Mouse (Mus musculus): ENCODE measurements around the gene 1700019D03Rik. TPM values are rescaled to one million over a fixed set of nuclear protein-coding genes. Genes with fewer than 3 reads are reported as not detected.
"Not testable (repeated sequence)": the region's sequence is repeated elsewhere in the genome, so short reads cannot be mapped to it uniquely, and the experiment has no call there.

Gene 1700019D03Rik
- polyA plus RNA-seq, 1 experiment from 2014 or later = 0.88 TPM

GRCm38 (mm10) chr1:52953548-52953947 lies 66.4 kb downstream of the 1700019D03Rik start:
- H3K4me2 ChIP-seq = peak overlapping the region; percentile 96
- ATAC-seq (replicated peaks; ENCODE audit: insufficient number of reproducible peaks, insufficient read depth, low FRiP score, low read depth) = no peak
- H3K9me3 ChIP-seq (replicated peaks) = no peaks in the 10 kb centered on the region
- peaks cover 14% of the 10 kb centered on the region for H3K4me1 ChIP-seq (replicated peaks)
- 0 out of 2 replicates have a peak, but pooled peaks cover 6% of the 10 kb centered on the region for H3K27me3 ChIP-seq
- no peak overlapping the region for H3K4me3 ChIP-seq
- no peak overlapping the region for H3K27ac ChIP-seq
- H3K36me3 ChIP-seq = no peaks in the 10 kb centered on the region
- no peak overlapping the region for H3K9ac ChIP-seq
- WGBS = 36% methylated on average over 4 of the region's 4 CpGs

DNA sequence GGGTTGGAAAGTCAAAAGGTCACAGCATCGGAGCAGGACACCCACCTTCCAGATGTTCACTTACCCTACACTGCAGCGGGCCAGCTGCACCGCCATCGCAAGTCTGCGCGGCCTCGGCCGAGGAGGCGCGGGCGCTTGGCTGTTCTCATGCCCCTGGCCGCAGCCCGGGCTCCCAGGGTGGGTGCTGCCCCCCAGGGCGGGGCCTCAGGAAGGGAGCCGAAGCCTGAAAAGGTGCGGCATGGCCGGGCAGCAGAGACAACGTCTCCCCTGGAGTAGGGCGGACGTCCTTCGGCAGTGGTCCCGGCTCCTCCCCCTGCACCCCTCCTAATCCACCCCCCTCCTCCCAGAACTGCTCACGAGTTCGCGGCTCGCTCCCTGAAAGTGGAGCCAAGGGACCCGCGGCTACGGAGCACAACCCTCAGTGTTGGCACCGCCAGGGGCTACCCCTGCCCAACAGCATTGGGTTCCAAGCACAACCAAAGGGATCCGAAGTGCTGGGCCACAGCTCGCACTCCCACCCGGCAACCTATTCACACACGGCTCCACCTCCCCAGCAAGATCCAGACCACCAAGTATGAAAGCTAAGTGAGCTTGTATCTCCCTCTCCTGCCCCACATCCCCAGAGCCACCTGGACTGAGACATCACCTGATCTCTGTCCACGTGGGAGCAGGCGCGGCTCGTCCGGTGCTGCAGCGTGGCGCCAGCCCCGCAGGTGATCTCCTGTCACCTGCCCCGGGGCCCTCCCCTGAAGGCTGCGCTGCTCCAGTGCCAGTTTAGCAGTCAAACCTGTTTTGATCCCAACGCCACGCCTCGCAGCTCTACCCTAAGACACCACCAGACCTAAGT lies 67.2 kb downstream of the 1700019D03Rik start:
- H3K27me3 ChIP-seq = 0 out of 2 replicates have a peak, but pooled peaks cover 6% of the 10 kb centered on the region
- peak overlapping the region; percentile 96 for H3K4me2 ChIP-seq
- H3K9me3 ChIP-seq (replicated peaks) = no peaks in the 10 kb centered on the region
- H3K36me3 ChIP-seq = no peaks in the 10 kb centered on the region
- H3K9ac ChIP-seq = peak overlapping the region; percentile 44
- H3K4me3 ChIP-seq = peak overlapping the region; percentile 55
- WGBS = under 1% methylated on average over 47 of the region's 47 CpGs
- ATAC-seq (replicated peaks; ENCODE audit: insufficient number of reproducible peaks, insufficient read depth, low FRiP score, low read depth) = 0 out of 2 replicates have a peak, but pooled peaks have one; percentile 31
- no peak overlapping the region for H3K27ac ChIP-seq
- H3K4me1 ChIP-seq (replicated peaks) = peaks cover 14% of the 10 kb centered on the region

DNA sequence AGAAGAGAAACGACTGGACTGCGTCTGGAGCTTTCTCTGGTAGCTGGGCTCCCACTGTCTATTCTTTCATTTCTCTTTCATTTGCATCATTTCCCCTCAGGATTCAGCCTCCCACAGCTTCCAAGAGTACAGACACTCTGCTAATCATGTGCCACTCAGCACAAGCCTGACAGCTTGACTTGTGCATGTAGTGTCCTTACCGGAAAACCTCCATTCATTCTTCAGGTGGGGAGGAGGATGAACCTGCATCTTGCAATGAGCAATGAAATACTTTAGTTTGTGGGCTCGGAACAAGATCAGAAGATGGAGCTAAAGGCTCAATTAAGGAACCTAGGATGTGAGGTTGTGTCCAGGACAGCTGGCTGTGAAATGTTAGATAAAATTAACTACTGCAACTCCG lies 67.8 kb downstream of the 1700019D03Rik start:
- peak overlapping the region; percentile 44; the same call in 1 of the 2 replicates for H3K9ac ChIP-seq
- peak overlapping the region; percentile 55 for H3K4me3 ChIP-seq
- peak overlapping the region; percentile 96 for H3K4me2 ChIP-seq
- ATAC-seq (replicated peaks; ENCODE audit: insufficient number of reproducible peaks, insufficient read depth, low FRiP score, low read depth) = no peak
- H3K36me3 ChIP-seq = no peaks in the 10 kb centered on the region
- H3K27me3 ChIP-seq = 0 out of 2 replicates have a peak, but pooled peaks cover 6% of the 10 kb centered on the region
- WGBS = 8% methylated on average over 5 of the region's 5 CpGs
- H3K27ac ChIP-seq = no peak overlapping the region
- H3K4me1 ChIP-seq (replicated peaks) = peaks cover 14% of the 10 kb centered on the region
- no peaks in the 10 kb centered on the region for H3K9me3 ChIP-seq (replicated peaks)

DNA sequence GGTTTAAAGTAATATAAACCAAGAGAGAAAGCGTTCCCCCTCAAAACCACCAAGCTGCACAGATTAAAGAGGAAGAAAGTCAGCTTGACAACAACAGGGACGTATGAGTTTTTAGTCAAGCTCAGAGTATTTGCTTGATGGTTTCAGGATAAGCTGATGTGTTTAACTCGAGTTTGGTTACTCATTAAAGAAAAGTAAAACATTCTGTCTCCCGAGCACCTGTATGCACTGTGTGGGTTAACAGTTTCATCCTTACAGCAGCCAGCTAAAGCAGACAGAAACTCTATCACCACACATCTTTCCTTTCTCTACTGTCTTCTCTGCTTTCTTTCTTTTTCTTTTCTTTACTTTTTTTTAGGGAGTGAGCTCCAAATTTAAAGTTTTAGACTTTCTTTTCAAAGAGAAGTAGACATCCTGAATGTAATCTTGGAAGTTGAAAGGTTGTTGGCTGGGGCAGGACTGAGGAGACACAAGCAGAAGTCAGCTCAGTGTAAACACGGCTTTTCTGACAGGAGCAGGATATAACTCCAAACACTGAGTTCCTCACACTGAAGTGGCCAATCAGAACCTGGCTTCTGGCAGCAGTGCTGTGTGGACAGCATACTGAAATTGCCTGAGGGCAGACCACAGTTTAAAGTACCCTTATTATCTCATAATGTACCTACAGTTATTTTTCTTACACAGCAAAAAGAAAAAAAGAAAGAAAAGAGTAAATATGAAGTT lies 68.7 kb downstream of the 1700019D03Rik start:
- no peaks in the 10 kb centered on the region for H3K36me3 ChIP-seq
- peak overlapping the region; percentile 96; the same call in 1 of the 2 replicates for H3K4me2 ChIP-seq
- H3K4me1 ChIP-seq (replicated peaks) = peaks cover 14% of the 10 kb centered on the region
- no peak overlapping the region for H3K27ac ChIP-seq
- WGBS = 57% methylated on average over 5 of the region's 5 CpGs
- no peak overlapping the region for H3K9ac ChIP-seq
- no peak for ATAC-seq (replicated peaks; ENCODE audit: insufficient number of reproducible peaks, insufficient read depth, low FRiP score, low read depth)
- H3K9me3 ChIP-seq (replicated peaks) = no peaks in the 10 kb centered on the region
- no peak overlapping the region for H3K4me3 ChIP-seq
- H3K27me3 ChIP-seq = 0 out of 2 replicates have a peak, but pooled peaks cover 6% of the 10 kb centered on the region

GRCm38 (mm10) chr1:52947895-52948294 lies 72.1 kb downstream of the 1700019D03Rik start:
- peaks cover 9% of the 10 kb centered on the region for H3K4me1 ChIP-seq (replicated peaks)
- H3K27me3 ChIP-seq = no peaks in the 10 kb centered on the region
- H3K4me2 ChIP-seq = no peak overlapping the region
- WGBS = 80% methylated on average over 5 of the region's 5 CpGs
- ATAC-seq (replicated peaks; ENCODE audit: insufficient number of reproducible peaks, insufficient read depth, low FRiP score, low read depth) = no peak
- no peak overlapping the region for H3K9ac ChIP-seq
- H3K4me3 ChIP-seq = no peak overlapping the region
- H3K9me3 ChIP-seq (replicated peaks) = no peaks in the 10 kb centered on the region
- no peaks in the 10 kb centered on the region for H3K36me3 ChIP-seq
- no peak overlapping the region for H3K27ac ChIP-seq

GRCm38 (mm10) chr1:52939021-52939420 lies 81.0 kb downstream of the 1700019D03Rik start:
- H3K4me3 ChIP-seq = no peak overlapping the region
- no peak overlapping the region for H3K9ac ChIP-seq
- H3K36me3 ChIP-seq = no peaks in the 10 kb centered on the region
- H3K9me3 ChIP-seq (replicated peaks) = no peaks in the 10 kb centered on the region
- no peak overlapping the region for H3K4me2 ChIP-seq
- no peak for ATAC-seq (replicated peaks; ENCODE audit: insufficient number of reproducible peaks, insufficient read depth, low FRiP score, low read depth)
- 81% methylated on average over 1 of the region's 1 CpGs for WGBS
- no peaks in the 10 kb centered on the region for H3K27me3 ChIP-seq
- H3K27ac ChIP-seq = no peak overlapping the region
- H3K4me1 ChIP-seq (replicated peaks) = no peaks in the 10 kb centered on the region

DNA sequence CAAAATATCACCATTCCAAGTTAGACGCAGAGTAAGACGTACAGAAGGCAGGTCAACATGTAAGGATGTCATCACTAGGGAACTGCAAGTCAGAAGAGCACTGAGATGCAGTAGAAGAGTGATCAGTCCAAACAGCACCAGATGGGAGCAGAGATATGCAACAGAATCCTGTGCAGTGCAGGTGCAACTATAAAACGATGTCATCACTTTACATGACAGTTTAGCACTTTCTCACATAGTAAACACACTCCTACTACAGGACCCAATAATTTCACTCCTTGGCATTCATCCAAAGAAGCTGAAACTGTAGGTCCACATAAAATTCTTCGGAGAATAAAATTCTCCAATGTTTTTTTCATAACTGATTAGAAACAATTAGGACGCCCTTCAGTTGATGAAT lies 85.5 kb downstream of the 1700019D03Rik start:
- WGBS = 79% methylated on average over 5 of the region's 5 CpGs
- no peaks in the 10 kb centered on the region for H3K9me3 ChIP-seq (replicated peaks)
- no peak for ATAC-seq (replicated peaks; ENCODE audit: insufficient number of reproducible peaks, insufficient read depth, low FRiP score, low read depth)

DNA sequence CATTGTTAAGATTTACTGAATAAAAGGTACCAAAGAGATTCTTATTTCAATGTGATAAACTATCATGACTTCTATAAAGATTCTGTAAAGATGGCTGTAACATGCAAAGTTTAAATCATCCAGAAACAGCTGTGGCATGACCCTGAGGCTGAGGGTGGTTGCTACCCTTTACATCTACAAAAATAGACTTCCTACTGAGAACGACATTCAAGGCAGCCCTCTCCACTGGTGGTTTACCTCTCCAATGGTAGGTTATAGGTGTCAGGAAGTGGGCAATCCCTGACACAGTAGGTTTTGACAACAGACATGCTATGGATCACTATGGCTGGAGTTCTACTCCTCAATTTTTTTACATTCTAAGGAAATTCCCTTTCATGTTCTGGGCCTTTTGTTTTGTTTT lies 95.5 kb downstream of the 1700019D03Rik start:
- H3K27ac ChIP-seq; H3K4me3 ChIP-seq; H3K9me3 ChIP-seq (replicated peaks); H3K9ac ChIP-seq; H3K36me3 ChIP-seq; ATAC-seq (replicated peaks; ENCODE audit: insufficient number of reproducible peaks, insufficient read depth, low FRiP score, low read depth); H3K4me2 ChIP-seq; H3K4me1 ChIP-seq (replicated peaks); H3K27me3 ChIP-seq: not testable (repeated sequence)
- 40% methylated on average over 1 of the region's 1 CpGs for WGBS

More for the DNA sequence above, 85.5 kb downstream of the 1700019D03Rik start:
- Histone ChIP-seq H3K9ac (no peak overlapping the region), H3K4me1 (replicated peaks) (no peaks in the 10 kb centered on the region), H3K4me3 (no peak overlapping the region), H3K4me2 (no peak overlapping the region), H3K27ac (no peak overlapping the region), H3K27me3 (no peaks in the 10 kb centered on the region), H3K36me3 (no peaks in the 10 kb centered on the region)

DNA sequence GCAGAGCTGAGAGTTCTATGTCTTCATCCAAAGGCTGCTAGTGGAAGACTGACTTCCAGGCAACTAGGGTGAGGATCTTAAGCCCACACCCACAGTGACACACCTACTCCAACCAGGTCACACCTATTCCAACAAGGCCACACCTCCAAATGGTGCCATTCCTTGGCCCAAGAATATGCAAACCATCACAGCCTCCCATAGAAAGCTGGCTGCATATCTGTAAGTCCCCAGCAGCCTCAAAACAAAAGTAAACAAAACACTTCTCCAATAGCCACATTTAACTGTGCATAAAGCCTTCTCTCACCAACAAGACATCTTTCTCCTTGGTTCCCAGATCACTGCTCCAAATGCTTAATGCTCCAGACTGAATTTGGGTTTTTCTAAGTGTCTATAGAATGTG lies 101.1 kb downstream of the 1700019D03Rik start:
- not testable (repeated sequence) for H3K4me3 ChIP-seq; H3K4me2 ChIP-seq; H3K36me3 ChIP-seq; ATAC-seq (replicated peaks; ENCODE audit: insufficient number of reproducible peaks, insufficient read depth, low FRiP score, low read depth); H3K27me3 ChIP-seq; H3K9me3 ChIP-seq (replicated peaks); H3K27ac ChIP-seq; H3K4me1 ChIP-seq (replicated peaks); H3K9ac ChIP-seq

DNA sequence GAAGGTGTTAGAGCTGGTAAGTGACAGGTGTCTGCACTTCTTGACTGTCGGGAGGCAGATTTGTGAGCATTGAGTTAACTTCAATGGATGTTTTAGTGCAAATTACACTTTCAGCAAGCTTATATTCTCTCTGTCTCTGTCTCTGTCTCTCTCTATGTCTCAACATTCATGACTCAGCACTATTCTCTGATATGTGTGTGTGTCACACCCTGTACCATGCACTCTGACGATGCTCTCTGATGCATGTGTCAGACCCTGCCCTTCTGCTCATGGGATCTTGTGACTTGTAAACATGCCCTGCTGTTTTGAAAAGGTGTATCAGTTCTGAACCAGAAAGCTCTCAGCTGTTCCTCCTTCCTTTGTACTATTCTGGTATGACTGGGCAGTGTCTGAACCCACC lies 103.3 kb downstream of the 1700019D03Rik start:
- Histone ChIP-seq H3K4me3 (no peak overlapping the region), H3K9ac (no peak overlapping the region), H3K4me1 (replicated peaks) (no peaks in the 10 kb centered on the region), H3K9me3 (replicated peaks) (no peaks in the 10 kb centered on the region), H3K36me3 (no peaks in the 10 kb centered on the region), H3K27me3 (no peaks in the 10 kb centered on the region), H3K4me2 (no peak overlapping the region), H3K27ac (no peak overlapping the region)
- no peak for ATAC-seq (replicated peaks; ENCODE audit: insufficient number of reproducible peaks, insufficient read depth, low FRiP score, low read depth)
- WGBS = 75% methylated on average over 2 of the region's 2 CpGs

GRCm38 (mm10) chr1:52909783-52910182 lies 110.2 kb downstream of the 1700019D03Rik start:
- H3K4me2 ChIP-seq = no peak overlapping the region
- H3K9me3 ChIP-seq (replicated peaks) = no peaks in the 10 kb centered on the region
- no peak for ATAC-seq (replicated peaks; ENCODE audit: insufficient number of reproducible peaks, insufficient read depth, low FRiP score, low read depth)
- H3K9ac ChIP-seq = no peak overlapping the region
- WGBS = 76% methylated on average over 3 of the region's 3 CpGs
- no peaks in the 10 kb centered on the region for H3K4me1 ChIP-seq (replicated peaks)
- H3K4me3 ChIP-seq = no peak overlapping the region
- H3K27me3 ChIP-seq = no peaks in the 10 kb centered on the region
- H3K27ac ChIP-seq = no peak overlapping the region
- no peaks in the 10 kb centered on the region for H3K36me3 ChIP-seq

All from heart, embryonic 15.5 days (tissue).